Mouse (Mus musculus) hindbrain, embryonic 15.5 days (tissue): Measurements from ENCODE around the gene Serinc2. TPM values are rescaled to one million over a fixed set of nuclear protein-coding genes. Genes with fewer than 3 reads are reported as not detected.
"Not testable (repeated sequence)": the region's sequence is repeated elsewhere in the genome, so short reads cannot be mapped to it uniquely, and the experiment has no call there.

Source experiments
- ATAC-seq: fragments of 200-750 bp; cut with Nextera tagmentation; 2 replicates; pipeline ENCODE4 v1.8.0; 2017; ENCODE audit warnings: low read depth, moderate number of reproducible peaks, moderate TSS enrichment; ENCODE audit not compliant: low FRiP score
- H3K27ac ChIP-seq: fragments of 300-500 bp; sonication (generic); replicated peaks from 2 replicates; pipeline ENCODE4 v1.5.1; 2015; ENCODE audit warnings: mild to moderate bottlenecking, inconsistent platforms
- H3K27me3 ChIP-seq: fragments of 300-500 bp; sonication (generic); 2 replicates; pipeline ENCODE4 v1.6.1; 2015; ENCODE audit warnings: control low read depth, inconsistent platforms
- H3K36me3 ChIP-seq: fragments of 300-500 bp; sonication (generic); 2 replicates; pipeline ENCODE4 v1.6.1; 2015; ENCODE audit warnings: control low read depth, inconsistent platforms
- H3K4me1 ChIP-seq: fragments of 300-500 bp; sonication (generic); replicated peaks from 2 replicates; pipeline ENCODE4 v1.6.1; 2015; ENCODE audit warnings: control low read depth, inconsistent platforms
- H3K4me2 ChIP-seq: fragments of 300-500 bp; sonication (generic); 2 replicates; pipeline ENCODE4 v1.6.1; 2015; ENCODE audit warnings: moderate library complexity, mild to moderate bottlenecking, inconsistent platforms
- H3K4me3 ChIP-seq: fragments of 300-500 bp; sonication (generic); 2 replicates; pipeline ENCODE4 v1.5.1; 2015; ENCODE audit warnings: mild to moderate bottlenecking, inconsistent platforms
- H3K9ac ChIP-seq: fragments of 300-500 bp; sonication (generic); 2 replicates; pipeline ENCODE4 v1.6.1; 2015; ENCODE audit warnings: inconsistent platforms
- H3K9me3 ChIP-seq: fragments of 300-500 bp; sonication (generic); 2 replicates; pipeline ENCODE4 v1.6.1; 2016; ENCODE audit warnings: control low read depth, inconsistent platforms
- WGBS: fragments of 180-500 bp; shearing (Covaris S2); methylation state at CpG from one replicate; pipeline ENCODE4 v1.1.7; 2015; 5-methylcytosine and 5-hydroxymethylcytosine counted together
- polyA plus RNA-seq: library from polyadenylated mRNA; unstranded; fragments of >200 nt; fragmentation: Nextera tagmentation; extraction: Ambion mirVana; gene quantifications from 2 replicates; pipeline ENCODE4 v1.2.1, GENCODE M21; 2015

Gene Serinc2
- polyA plus RNA-seq, 1 experiment from 2014 or later: 36.3 TPM

GRCm38 (mm10) chr4:130251172-130251705 lies 27.8 kb downstream of the Serinc2 start:
- Histone ChIP-seq H3K4me3 (no peak overlapping the region), H3K9ac (no peak overlapping the region), H3K9me3 (no peaks in the 10 kb centered on the region), H3K27me3 (no peaks in the 10 kb centered on the region), H3K4me1 (no peaks in the 10 kb centered on the region), H3K27ac (no peak overlapping the region), H3K4me2 (no peak overlapping the region), H3K36me3 (peaks cover 15% of the 10 kb centered on the region)
- 42% methylated on average over 7 of the region's 7 CpGs for WGBS
- no peak for ATAC-seq

GRCm38 (mm10) chr4:130248636-130249035 lies 30.4 kb downstream of the Serinc2 start:
- ATAC-seq: no peak
- Histone ChIP-seq H3K4me2 (no peak overlapping the region), H3K27me3 (no peaks in the 10 kb centered on the region), H3K9ac (no peak overlapping the region), H3K4me3 (no peak overlapping the region), H3K27ac (no peak overlapping the region), H3K4me1 (0 out of 2 replicates have a peak, but pooled peaks cover 2% of the 10 kb centered on the region), H3K36me3 (peaks cover 4% of the 10 kb centered on the region; the same call in 1 of the 2 replicates), H3K9me3 (no peaks in the 10 kb centered on the region)
- WGBS: 47% methylated on average over 3 of the region's 3 CpGs

GRCm38 (mm10) chr4:130246132-130246531 lies 32.9 kb downstream of the Serinc2 start:
- Histone ChIP-seq H3K4me1 (0 out of 2 replicates have a peak, but pooled peaks cover 2% of the 10 kb centered on the region), H3K4me3 (no peak overlapping the region), H3K9ac (no peak overlapping the region), H3K4me2 (no peak overlapping the region), H3K36me3 (no peaks in the 10 kb centered on the region), H3K27ac (no peak overlapping the region), H3K27me3 (no peaks in the 10 kb centered on the region), H3K9me3 (no peaks in the 10 kb centered on the region)
- WGBS: 2% methylated on average over 6 of the region's 6 CpGs
- no peak for ATAC-seq

- Histone ChIP-seq H3K27ac (no peak overlapping the region), H3K9me3 (no peaks in the 10 kb centered on the region), H3K4me2 (no peak overlapping the region), H3K4me1 (0 out of 2 replicates have a peak, but pooled peaks cover 2% of the 10 kb centered on the region), H3K4me3 (no peak overlapping the region), H3K9ac (no peak overlapping the region), H3K36me3 (no peaks in the 10 kb centered on the region), H3K27me3 (no peaks in the 10 kb centered on the region)
- no peak for ATAC-seq
- 83% methylated on average over 8 of the region's 8 CpGs for WGBS
Observed at GRCm38 (mm10) chr4:130244749-130245148, 34.3 kb downstream of the Serinc2 start.

GRCm38 (mm10) chr4:130243621-130244020 lies 35.4 kb downstream of the Serinc2 start:
- not testable (repeated sequence) for H3K27ac ChIP-seq, ATAC-seq, H3K4me1 ChIP-seq, H3K4me3 ChIP-seq, H3K36me3 ChIP-seq, H3K9me3 ChIP-seq, H3K27me3 ChIP-seq, H3K9ac ChIP-seq, H3K4me2 ChIP-seq
- WGBS: 85% methylated on average over 1 of the region's 1 CpGs

GRCm38 (mm10) chr4:130242956-130243355 lies 36.0 kb downstream of the Serinc2 start:
- no peaks in the 10 kb centered on the region for H3K36me3 ChIP-seq
- no peaks in the 10 kb centered on the region for H3K9me3 ChIP-seq
- no peaks in the 10 kb centered on the region for H3K27me3 ChIP-seq
- no peak overlapping the region for H3K4me2 ChIP-seq
- ATAC-seq: no peak
- H3K4me3 ChIP-seq: no peak overlapping the region
- no peak overlapping the region for H3K9ac ChIP-seq
- no peak overlapping the region for H3K27ac ChIP-seq
- H3K4me1 ChIP-seq: 0 out of 2 replicates have a peak, but pooled peaks cover 2% of the 10 kb centered on the region
- WGBS: 93% methylated on average over 5 of the region's 5 CpGs

- Histone ChIP-seq H3K9ac (no peak overlapping the region), H3K4me2 (no peak overlapping the region), H3K4me3 (no peak overlapping the region), H3K27me3 (no peaks in the 10 kb centered on the region), H3K9me3 (no peaks in the 10 kb centered on the region), H3K27ac (no peak overlapping the region), H3K4me1 (no peaks in the 10 kb centered on the region), H3K36me3 (no peaks in the 10 kb centered on the region)
- 37% methylated on average over 5 of the region's 5 CpGs for WGBS
- ATAC-seq: no peak
Observed at GRCm38 (mm10) chr4:130240695-130241094, 38.3 kb downstream of the Serinc2 start.

- Histone ChIP-seq H3K9ac (no peak overlapping the region), H3K27ac (no peak overlapping the region), H3K4me3 (no peak overlapping the region), H3K9me3 (no peaks in the 10 kb centered on the region), H3K4me2 (no peak overlapping the region), H3K27me3 (no peaks in the 10 kb centered on the region), H3K4me1 (no peaks in the 10 kb centered on the region), H3K36me3 (no peaks in the 10 kb centered on the region)
- WGBS: 77% methylated on average over 4 of the region's 4 CpGs
- no peak for ATAC-seq
Observed at GRCm38 (mm10) chr4:130237607-130238006, 41.4 kb downstream of the Serinc2 start.

GRCm38 (mm10) chr4:130236361-130236760 lies 42.6 kb downstream of the Serinc2 start:
- Histone ChIP-seq H3K9ac (no peak overlapping the region), H3K27me3 (no peaks in the 10 kb centered on the region), H3K4me1 (no peaks in the 10 kb centered on the region), H3K9me3 (no peaks in the 10 kb centered on the region), H3K4me2 (no peak overlapping the region), H3K4me3 (no peak overlapping the region), H3K36me3 (no peaks in the 10 kb centered on the region), H3K27ac (no peak overlapping the region)
- ATAC-seq: no peak
- 48% methylated on average over 8 of the region's 8 CpGs for WGBS

GRCm38 (mm10) chr4:130224071-130224470 lies 54.9 kb downstream of the Serinc2 start:
- no peak overlapping the region for H3K4me3 ChIP-seq
- H3K4me2 ChIP-seq: no peak overlapping the region
- ATAC-seq: no peak
- no peak overlapping the region for H3K27ac ChIP-seq
- H3K36me3 ChIP-seq: no peaks in the 10 kb centered on the region
- no peaks in the 10 kb centered on the region for H3K27me3 ChIP-seq
- no peaks in the 10 kb centered on the region for H3K9me3 ChIP-seq
- H3K4me1 ChIP-seq: no peaks in the 10 kb centered on the region
- H3K9ac ChIP-seq: no peak overlapping the region

GRCm38 (mm10) chr4:130222179-130222578 lies 56.8 kb downstream of the Serinc2 start, which contains the start of gene Gm853:
Gm853 (minus strand) TSS chr4:130222401.
- H3K36me3 ChIP-seq: no peaks in the 10 kb centered on the region
- WGBS: 73% methylated on average over 4 of the region's 4 CpGs

GRCm38 (mm10) chr4:130220176-130220575 lies 58.8 kb downstream of the Serinc2 start:
- ATAC-seq: no peak
- Histone ChIP-seq H3K27me3 (no peaks in the 10 kb centered on the region), H3K36me3 (no peaks in the 10 kb centered on the region), H3K4me2 (no peak overlapping the region), H3K4me1 (no peaks in the 10 kb centered on the region), H3K9me3 (no peaks in the 10 kb centered on the region), H3K9ac (no peak overlapping the region), H3K4me3 (no peak overlapping the region), H3K27ac (no peak overlapping the region)
- 82% methylated on average over 9 of the region's 9 CpGs for WGBS

More at GRCm38 (mm10) chr4:130222179-130222578, 56.8 kb downstream of the Serinc2 start, which contains the start of gene Gm853:
- H3K4me2 ChIP-seq: no peak within 1 kb of the TSS
- H3K27ac ChIP-seq: no peak within 1 kb of the TSS
- ATAC-seq: no peak
- no peaks in the 10 kb centered on the region for H3K4me1 ChIP-seq
- H3K27me3 ChIP-seq: no peaks in the 10 kb centered on the region
- no peak within 1 kb of the TSS for H3K4me3 ChIP-seq
- H3K9ac ChIP-seq: no peak within 1 kb of the TSS
- H3K9me3 ChIP-seq: no peaks in the 10 kb centered on the region

GRCm38 (mm10) chr4:130215392-130215791 lies 63.6 kb downstream of the Serinc2 start:
- no peak for ATAC-seq
- no peaks in the 10 kb centered on the region for H3K9me3 ChIP-seq
- H3K36me3 ChIP-seq: no peaks in the 10 kb centered on the region
- H3K27me3 ChIP-seq: no peaks in the 10 kb centered on the region
- H3K4me1 ChIP-seq: no peaks in the 10 kb centered on the region
- WGBS: 91% methylated on average over 8 of the region's 8 CpGs
- no peak overlapping the region for H3K27ac ChIP-seq
- H3K4me2 ChIP-seq: no peak overlapping the region
- no peak overlapping the region for H3K9ac ChIP-seq
- H3K4me3 ChIP-seq: no peak overlapping the region
